Mouse (Mus musculus) megakaryocyte, embryonic 14.5 days (primary cell): ENCODE data around the gene Sptbn4.

Source experiments
- FLI1 ChIP-seq: IDR thresholded peaks from 2 replicates; pipeline ENCODE4 v1.6.1; 2012; ENCODE audit warnings: low read length, inconsistent platforms, mixed read lengths
- GATA1 ChIP-seq: IDR thresholded peaks from 3 replicates; pipeline ENCODE4 v1.6.1; 2012; ENCODE audit warnings: mixed read lengths, low read length, inconsistent platforms, borderline replicate concordance

DNA sequence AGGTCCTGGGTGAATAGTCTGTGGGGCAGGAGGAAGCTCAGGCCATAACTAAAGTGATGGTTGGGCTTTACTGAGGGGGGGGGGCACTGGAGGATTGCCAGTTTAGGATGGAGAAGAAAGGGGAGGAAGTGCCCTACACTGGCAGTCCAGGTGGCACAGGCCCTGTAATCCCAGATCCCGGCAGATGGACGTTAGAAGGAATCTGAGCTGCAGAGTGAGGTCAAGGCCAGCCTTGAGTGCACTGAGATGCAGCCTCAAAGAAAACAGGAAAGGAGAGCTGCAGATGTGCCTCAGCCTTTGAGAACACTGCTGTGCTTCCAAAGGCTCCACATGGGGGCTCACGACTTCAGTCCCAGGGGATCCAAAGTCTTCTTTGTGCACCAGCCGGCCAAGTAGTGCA, 20.2 kb upstream of the Sptbn4 start:
- TF ChIP-seq FLI1 (no peak), GATA1 (no peak)
